Mouse (Mus musculus) kidney, postnatal 36 days (tissue): ENCODE measurements at regions not wholly inside any gene's neighbourhood (a gene's known extent, or its start where the extent isn't known, plus 50 kb on each side); places are given as distances from the start of the nearest gene placed in this dataset.

ENCODE experiments used
- DNase-seq, 2 experiments: peaks; one replicate each; pipeline ENCODE4 v3.0.0; 2021 to 2022; ENCODE audit warnings: mixed read lengths in 2 of 2

GRCm38 (mm10) chr14:24886896-24887421 is 400.0 kb downstream of the Rps24 start:
- no peak for DNase-seq

GRCm38 (mm10) chr14:24890856-24891255 is 403.9 kb downstream of the Rps24 start:
- DNase-seq, result no peak

DNA sequence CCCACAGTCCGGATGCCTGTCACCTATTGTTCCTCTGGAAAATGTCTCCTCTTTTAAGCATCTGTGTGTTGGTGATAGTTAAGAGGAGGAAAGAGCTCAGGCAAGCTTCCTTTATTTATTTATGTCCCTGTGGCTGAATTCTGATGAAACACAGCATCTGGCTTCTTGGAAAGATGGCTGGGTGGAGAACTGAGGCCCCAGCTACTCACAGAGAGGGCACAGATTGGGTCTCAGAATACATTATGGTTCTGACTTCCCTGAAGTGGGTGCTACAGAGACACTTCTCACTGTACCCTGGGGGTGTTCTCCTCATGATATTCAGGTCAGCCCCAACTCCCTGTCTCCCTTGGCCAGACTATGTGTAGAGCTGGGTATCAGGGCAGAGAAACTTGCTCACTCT is 408.3 kb downstream of the Rps24 start:
- no peak for DNase-seq

GRCm38 (mm10) chr14:24896681-24897080 is 409.8 kb downstream of the Rps24 start:
- no peak for DNase-seq

GRCm38 (mm10) chr14:24900501-24901179 is 413.7 kb downstream of the Rps24 start:
- peak; percentile 37 to 42 for DNase-seq

GRCm38 (mm10) chr14:24901726-24902125 is 414.8 kb downstream of the Rps24 start:
- no peak for DNase-seq

- DNase-seq, result peak; percentile 18 to 19
These were observed 415.9 kb downstream of the Rps24 start for GRCm38 (mm10) chr14:24902870-24903269.

DNA sequence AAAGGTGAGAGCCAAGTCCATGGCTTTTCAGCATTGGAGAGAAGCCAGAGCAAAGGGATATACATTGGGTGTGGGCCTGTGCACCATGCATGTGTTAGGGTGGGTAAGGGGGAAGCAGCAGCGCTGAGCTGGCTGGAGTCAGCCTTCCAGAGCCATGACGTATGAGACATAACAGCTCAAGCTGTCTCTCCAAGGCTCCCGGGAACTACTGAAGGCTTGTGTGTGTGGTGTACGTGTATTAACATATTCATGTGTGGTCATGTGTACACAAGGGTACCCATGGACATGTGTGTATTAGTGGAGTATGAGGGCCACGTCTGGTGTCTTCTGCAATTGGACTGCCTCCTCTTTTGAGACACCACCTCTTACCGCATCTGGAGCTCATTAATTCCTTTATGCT is 417.8 kb downstream of the Rps24 start:
- DNase-seq, result no peak

- peak in 1 of 2 experiments; percentile 14 for DNase-seq
These were observed 420.0 kb downstream of the Rps24 start for GRCm38 (mm10) chr14:24906916-24907315.

DNA sequence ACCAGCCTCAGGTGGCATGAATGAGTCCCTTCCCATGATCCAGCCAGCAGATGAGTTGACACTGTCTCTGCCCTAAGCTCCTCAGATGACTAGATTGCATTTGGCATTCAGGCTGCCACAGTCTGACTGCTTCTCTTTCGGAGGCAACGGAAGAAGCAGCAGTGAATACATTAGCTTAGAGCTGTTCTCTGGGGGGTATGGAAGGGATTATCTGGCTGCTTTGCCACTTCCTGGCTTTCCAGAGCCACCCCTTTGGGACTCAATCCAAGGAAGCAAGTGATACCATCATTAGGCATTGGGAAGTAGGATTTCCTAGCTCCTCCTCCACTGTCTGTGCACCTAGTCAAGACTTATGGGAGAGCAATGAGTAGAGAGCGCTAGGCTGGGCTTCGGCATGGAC is 421.5 kb downstream of the Rps24 start:
- DNase-seq, result no peak

GRCm38 (mm10) chr14:24911621-24912020 is 424.7 kb downstream of the Rps24 start:
- DNase-seq, result peak; percentile 29 to 40

GRCm38 (mm10) chr14:24919056-24919455 is 432.1 kb downstream of the Rps24 start:
- DNase-seq, result no peak

DNA sequence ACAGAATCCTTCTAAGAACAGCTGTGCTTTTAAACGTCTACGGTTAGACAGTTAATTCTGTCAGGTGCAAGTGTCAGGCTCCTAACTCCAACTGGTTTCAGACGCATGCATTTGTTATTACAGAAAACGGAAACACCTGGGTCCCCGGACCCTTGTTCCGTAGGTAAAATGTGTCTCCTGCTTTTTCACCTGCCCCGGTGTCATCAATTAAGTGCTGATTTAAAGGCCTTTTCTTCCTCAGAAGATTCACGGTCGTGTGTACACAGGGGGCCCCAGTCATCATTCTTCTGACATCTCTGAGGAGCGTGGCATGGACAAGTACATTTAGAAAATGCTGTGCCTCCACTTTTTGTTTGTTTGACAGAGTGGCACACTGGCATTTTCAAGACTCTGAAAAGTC is 435.1 kb downstream of the Rps24 start:
- no peak for DNase-seq

DNA sequence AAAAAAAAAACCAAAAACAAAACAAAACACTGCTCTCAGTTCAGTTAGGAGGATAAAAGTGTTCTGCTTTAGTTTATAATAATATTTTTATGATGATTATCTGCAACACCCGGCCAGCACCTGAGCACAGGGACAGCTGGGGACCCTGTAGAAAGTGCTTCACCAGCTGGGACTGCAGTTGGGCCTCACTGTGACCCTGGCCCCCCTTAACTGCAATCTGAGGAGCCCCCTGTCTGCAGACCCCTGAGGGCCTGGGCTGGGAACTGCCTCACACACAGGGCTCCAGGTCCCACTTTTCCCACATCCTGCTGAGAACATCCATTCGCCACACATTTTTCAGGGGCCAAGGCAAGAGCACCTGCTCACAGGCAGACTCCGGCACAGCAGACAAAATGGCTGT is 437.6 kb downstream of the Rps24 start:
- no peak for DNase-seq

- no peak for DNase-seq
These were observed 439.4 kb downstream of the Rps24 start for GRCm38 (mm10) chr14:24926086-24927048.

DNA sequence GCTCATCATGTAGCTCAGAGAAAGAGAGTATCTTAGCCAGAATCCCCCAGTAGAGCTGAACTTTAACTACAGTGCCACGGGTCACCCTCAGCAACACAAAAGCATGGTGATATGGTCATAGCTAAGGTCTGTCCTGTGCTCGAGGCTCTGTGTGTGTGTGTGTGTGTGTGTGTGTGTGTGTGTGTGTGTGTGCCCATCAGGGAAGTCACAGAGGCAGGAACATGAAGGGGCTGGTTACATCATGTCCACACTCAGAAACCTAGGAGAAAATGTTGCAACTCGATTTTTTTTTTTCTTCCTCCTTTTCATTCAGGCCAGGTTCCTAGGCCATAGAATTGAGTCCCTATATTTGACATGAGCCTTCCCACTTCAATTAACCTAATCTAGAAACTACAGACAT is 441.8 kb downstream of the Rps24 start:
- DNase-seq, result no peak

DNA sequence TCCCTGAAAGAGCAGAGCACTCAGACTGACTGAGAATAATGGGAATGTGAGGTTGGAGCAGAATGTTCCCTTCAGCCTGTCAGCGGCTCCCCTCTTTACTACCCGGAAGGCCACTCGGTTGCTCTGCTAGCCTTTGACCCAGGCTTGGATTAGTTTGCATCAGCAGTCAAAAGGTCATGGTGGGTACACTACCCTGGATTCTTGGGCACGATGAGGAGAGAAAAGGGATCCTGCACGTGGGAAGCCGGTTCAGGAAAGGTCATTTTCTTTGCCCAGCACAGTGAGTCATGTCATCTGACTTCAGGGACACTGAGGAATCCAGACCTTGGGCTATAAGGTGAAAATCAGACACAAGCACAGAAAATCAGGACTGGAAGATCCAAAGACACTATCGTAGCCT is 443.3 kb downstream of the Rps24 start:
- DNase-seq, result peak in 1 of 2 experiments; percentile 12

- DNase-seq, result no peak
These were observed 451.0 kb downstream of the Rps24 start for GRCm38 (mm10) chr14:24937876-24938275.

- DNase-seq, result no peak
These were observed 452.1 kb downstream of the Rps24 start for GRCm38 (mm10) chr14:24939068-24939467.

DNA sequence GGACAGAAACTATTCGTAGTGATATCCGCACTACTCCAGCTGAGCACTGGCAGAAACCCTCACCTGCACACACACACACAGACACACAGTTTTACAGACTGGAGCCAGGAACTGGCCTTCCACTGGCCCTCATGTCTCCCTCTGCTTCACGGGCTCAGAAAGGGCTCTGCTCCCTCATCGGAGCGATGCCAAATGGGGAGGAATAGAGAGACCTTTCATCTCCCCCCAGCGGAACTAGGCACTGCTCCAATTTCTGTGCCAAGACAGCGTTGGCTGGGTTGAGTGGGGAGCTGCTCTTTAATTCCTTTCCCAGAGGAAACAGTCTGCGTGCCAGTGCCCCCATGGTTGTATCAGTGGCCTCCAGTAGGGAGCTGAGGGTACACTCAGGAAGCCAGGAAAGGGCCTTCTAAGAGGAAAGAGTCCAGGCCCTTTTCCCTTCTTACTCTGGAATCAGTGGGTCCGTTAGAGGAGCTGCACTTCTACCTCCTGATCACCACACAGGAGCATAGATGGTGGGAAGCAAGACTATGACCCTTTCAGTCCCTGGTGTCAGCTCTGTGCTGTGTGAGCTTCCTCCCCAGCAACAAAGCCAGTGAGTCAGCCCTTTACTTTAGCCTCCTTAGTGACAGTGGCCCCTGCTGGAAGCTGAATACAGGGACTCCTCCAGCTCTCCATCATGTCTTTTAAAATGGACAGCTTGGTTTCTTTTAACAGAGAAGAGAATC is 452.7 kb downstream of the Rps24 start:
- peak; percentile 77 to 79 for DNase-seq

DNA sequence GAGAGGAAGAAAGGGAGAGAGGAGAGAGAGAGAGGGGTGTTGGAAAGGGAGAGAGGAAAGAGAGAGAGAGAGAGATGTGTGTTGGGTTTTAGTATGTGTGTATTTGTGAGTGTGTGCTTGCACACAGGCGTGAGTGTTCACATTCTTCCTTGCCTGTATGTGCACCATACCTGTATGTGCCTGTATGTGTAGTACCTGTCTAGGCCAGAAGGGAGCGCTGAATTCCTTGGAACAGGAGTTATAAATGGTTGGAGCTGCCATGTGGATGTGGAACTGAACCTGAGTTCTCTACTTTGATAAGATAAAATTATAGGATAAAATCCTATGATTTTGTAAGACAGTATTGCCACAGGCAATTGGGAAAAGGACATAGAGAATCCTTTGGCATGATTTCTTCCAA is 458.8 kb downstream of the Rps24 start:
- DNase-seq, result peak in 1 of 2 experiments; percentile 42

DNA sequence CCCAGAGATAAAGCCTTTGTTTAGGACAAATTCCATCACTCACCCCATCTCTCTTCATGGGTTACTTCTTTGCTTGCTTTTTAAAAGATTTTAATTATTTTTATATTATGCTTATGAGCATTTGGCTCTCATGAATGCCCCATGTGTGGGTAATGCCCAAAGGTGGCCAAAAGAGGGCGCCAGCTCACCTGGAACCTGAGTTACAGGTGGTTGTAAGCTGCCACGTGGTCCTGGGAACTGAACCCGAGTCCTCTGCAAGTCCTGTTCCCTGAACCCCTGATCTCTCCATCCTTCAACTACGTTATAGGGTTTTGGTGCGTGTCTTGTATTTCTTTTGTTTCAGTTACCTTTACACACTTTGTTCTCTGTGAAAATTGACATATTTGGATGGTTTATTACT is 460.2 kb downstream of the Rps24 start:
- DNase-seq, result no peak

GRCm38 (mm10) chr14:24955891-24956410 is 469.0 kb downstream of the Rps24 start:
- no peak for DNase-seq
